Mouse (Mus musculus): ENCODE results near the gene Ubr4.
"Not testable (repeated sequence)": the region's sequence is repeated elsewhere in the genome, so short reads cannot be mapped to it uniquely, and the experiment has no call there.

The Ubr4 gene

GRCm38 (mm10) chr4:139360761-139361548, 8.5 kb downstream of the Ubr4 start:
- DNase-seq: no peak

- no peak for DNase-seq
These were observed 14.9 kb downstream of the Ubr4 start for GRCm38 (mm10) chr4:139367336-139367735.

DNA sequence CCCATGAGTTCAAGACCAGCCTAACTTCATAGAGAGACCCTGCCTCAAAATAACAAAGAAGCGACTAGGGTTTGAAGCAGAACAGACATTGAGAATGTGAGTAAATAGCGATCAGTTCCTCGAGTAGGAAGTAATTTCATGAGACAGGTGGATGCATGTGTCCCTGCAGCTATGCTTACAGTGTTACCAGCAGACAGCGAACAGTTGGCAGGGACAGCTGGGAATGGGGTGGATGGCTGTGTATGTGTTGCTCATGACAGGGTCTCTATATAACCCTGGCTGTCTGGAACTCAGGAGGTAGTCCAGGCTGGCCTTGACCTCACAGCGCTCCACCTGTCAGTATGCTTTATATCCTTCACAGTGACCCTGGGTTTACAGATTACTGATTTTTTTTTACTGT, 15.6 kb downstream of the Ubr4 start:
- DNase-seq: no peak

DNA sequence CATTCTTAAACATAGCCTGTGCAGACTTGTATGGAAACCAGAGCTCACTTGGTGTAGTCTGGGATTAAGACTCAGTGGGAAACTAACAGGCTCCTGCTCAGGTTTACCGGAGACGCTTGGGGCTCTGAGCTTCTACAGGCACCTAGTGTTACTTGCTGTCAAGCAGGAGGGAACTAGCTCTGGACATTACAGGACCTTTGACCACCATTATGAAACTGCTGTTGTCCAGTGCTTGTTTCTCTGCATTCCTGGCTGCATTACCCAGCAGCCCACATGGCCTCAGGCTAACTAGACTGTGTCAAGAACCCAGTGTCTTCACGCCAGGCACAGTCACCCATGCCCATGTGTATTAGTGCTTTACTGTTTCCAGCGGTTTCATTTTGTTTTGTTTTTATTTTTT, 20.7 kb downstream of the Ubr4 start:
- DNase-seq: peak; percentile 46 to 64

DNA sequence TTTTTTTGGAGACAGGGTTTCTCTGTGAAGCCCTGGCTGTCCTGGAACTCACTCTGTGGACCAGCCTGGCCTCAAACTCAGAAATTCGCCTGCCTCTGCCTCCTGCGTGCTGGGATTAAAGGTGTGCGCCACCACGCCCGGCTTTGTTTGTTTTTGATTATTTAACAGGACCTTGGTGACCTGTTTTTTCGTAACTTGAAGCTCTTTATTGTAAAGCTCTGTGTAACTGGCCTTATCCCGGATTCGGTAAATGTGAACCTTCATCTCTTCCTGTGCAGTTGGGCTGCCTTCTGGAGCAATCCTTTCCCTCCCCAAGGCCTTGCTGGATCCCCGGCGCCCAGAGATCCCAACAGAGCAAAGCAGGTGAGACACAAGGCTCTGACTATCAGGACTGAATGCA, 21.1 kb downstream of the Ubr4 start:
- no peak for DNase-seq

DNA sequence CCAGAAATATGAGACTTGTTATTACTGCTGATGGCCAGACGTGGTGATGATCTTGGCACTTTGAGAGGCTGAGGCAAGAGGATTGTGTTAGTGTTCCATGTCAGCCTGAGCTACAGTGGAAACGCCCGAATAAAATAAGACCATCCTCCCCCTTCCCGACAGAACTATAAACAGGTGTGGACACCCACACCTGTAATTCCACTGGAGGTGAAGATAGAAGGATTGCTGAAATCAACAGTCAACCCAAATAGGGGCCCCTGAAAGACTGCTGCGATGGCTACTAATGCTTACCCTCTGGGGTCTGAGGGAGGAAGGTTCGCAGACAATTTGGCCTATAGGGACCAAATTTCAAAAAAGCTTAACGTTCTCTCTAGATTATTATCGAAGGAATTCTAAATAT, 27.3 kb downstream of the Ubr4 start:
- DNase-seq: no peak

DNA sequence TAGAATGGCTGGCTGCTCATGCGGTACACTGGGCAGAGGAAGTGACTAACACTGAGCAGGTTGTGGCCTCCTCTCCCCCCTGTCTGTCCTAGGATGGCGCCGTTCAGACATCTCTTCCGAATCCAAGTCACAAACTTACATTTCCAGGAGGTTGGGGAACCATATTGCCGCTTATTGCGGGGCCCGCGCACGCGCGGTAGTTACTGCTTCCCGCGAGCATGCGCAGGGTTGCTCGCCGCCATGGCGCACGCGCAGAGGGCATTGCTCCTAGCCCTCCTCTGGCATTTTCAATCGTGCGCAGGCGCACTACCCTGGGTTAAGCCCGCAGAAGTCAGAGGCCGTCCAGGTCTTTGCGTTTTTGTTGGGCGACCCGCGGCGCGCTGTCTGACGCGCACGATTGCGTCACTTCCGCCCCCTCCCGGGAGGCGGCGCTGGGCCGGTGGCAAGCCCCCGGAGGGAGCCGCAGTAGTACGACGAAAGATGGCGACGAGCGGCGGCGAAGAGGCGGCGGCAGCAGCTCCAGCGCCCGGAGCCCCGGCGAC, 27.9 kb downstream of the Ubr4 start:
- DNase-seq: peak; percentile 99 to 100

DNA sequence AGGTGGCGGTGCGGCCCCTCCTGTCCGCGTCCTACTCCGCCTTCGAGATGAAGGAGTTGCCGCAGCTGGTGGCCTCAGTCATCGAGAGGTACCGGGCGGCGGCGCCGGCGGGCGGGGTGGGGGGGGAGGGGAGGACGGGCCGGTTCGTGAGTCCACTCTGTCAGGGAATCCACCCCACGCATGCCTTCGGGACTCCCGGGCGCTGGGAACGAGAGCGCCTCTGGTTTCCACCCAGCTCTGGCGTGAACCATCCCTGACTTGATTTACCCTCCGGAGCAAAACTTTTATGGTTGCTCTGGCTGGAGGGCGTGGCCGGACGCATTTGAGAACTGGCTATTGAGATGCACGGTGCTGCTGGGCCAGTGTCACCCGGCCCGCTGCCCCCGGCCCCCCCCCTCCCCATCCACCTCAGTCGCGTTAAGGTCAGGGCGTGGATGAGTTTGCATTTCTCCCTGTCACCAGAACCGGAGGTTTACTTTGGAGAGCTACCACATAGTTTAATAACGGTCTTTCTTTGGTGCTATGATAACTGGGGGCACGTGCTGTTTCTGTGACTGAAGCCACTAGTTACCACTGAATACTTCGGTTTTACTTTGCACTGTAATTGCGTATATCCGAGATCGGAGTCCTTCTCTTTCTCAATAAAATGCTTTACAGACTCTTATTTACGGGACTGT, 28.5 kb downstream of the Ubr4 start:
- peak in 1 of 2 experiments; percentile 21 for DNase-seq

- no peak for DNase-seq
These were observed 29.0 kb downstream of the Ubr4 start for GRCm38 (mm10) chr4:139381452-139381845.

DNA sequence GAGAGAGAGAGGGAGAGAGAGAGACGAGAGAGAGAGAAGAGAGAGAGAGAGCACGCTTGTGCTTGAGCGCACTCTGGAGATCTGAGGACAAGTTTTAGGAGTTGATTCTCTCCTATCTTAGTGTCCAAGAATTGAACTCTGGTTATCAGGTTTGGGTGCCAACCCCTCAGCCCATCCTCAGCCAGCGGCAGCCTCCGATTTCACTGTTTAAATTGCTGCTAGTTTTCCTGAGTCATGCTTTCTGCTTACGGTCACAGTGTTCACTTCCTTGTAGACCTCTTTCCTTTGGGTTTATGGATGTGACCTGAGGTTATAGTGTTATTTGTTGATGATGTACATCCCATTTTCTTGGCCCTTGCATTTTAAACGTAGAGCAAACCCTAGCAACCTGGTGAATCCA, 29.8 kb downstream of the Ubr4 start:
- DNase-seq: no peak

GRCm38 (mm10) chr4:139385841-139386240, 33.4 kb downstream of the Ubr4 start:
- DNase-seq: not testable (repeated sequence)

- DNase-seq: peak in 1 of 2 experiments; percentile 23
These were observed 34.5 kb downstream of the Ubr4 start for GRCm38 (mm10) chr4:139386869-139387319.

DNA sequence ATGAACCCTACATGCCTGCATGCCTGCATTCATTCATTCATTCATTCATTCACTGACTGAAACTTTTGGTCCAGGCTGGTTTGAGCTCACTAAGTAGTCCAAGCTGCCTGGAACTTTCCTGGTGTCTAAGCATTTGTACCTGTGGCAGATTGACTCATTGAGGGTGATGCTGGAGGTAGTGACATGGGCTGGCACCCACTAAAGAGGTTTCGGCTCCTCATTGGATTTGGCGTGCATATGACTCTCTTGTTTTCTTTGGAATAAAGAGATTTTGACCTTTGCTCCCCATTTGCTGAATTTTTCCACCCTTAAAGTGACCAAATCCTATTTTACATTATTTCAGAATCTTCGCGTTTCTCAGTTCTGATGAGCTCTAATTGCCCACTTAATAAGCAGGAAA, 37.1 kb downstream of the Ubr4 start:
- DNase-seq: peak in 1 of 2 experiments; percentile 16

DNA sequence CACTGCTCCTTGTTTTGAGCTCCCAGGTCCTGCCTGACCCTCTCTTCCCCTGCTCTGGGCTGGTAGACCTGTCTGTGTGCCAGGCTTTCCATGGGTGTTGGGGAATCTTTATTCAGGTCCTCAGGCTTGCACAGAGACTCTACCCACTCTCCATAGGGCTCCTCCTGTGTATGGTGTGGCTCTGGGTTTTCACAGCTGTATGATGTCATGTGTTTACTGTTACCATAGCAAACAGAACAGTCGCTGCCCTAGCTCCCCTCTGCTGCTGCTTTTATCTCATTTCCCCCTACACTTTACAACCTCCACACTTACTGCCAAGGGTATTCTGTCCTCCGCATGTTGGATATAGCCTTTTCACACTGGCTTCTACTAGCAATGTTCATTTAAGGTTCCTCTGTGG, 43.0 kb downstream of the Ubr4 start:
- DNase-seq: no peak

- DNase-seq: no peak
These were observed 48.1 kb downstream of the Ubr4 start for GRCm38 (mm10) chr4:139400487-139400886.

DNA sequence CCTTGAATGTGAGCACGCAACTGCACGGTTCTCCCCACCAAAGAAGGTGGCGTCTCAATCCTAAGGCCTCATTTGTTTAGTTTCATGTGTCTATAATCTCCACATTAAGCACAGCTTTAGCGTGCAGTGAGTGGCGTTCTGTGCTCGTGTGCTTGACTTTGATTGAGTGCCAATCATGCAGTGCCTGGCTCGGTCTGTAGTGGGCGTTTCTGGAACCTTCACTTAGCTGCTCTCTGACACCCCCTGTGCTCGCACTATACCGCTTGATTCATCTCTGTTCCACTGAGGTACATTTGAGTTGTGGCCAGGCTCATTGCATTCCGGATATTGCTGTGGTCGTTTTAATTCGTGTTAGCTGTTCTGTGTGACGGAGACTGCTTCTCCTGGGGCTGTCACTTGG, 50.8 kb downstream of the Ubr4 start:
- DNase-seq: no peak

DNA sequence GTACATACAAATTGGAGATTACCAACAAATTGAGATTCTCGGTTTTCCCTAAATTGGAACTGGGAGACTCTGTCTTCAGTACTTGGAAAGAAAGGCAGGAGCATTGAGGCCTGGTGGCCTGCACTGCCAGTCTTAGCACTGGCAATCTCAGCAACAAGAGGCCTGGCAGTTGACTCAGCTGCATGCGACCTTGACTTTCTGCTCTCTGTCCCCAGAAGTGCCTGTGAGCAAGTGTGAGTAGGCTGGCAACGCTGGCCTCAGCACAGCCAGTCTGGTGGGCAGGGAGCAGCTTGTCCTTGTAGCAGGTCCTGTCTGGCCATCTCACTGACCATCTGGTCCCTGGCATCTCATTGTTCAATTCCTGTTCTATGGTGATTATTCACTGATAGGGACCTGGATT, 58.9 kb downstream of the Ubr4 start:
- no peak for DNase-seq

DNA sequence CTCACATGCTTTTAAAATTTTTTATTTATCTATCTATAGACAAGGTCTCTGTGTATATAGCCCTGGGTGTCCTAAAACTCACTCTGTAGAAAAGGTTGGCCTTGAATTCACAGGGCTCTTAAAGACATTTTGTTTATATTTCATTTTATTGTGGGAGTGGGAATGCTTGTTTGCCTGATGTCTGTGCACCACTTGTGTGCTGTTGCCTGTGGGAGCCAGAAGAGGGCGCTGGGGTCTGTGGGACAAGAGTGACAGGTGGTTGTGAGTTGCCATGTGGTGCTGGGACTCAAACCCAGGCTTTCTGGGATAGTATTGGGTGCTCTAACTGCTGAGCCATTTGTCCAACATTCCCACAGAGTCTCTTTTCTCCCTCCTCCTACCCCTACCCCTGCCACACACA, 65.5 kb downstream of the Ubr4 start:
- DNase-seq: no peak

- no peak for DNase-seq
These were observed 69.2 kb downstream of the Ubr4 start for GRCm38 (mm10) chr4:139421621-139422020.

- DNase-seq: no peak
These were observed 70.0 kb downstream of the Ubr4 start for GRCm38 (mm10) chr4:139422409-139422808.

DNA sequence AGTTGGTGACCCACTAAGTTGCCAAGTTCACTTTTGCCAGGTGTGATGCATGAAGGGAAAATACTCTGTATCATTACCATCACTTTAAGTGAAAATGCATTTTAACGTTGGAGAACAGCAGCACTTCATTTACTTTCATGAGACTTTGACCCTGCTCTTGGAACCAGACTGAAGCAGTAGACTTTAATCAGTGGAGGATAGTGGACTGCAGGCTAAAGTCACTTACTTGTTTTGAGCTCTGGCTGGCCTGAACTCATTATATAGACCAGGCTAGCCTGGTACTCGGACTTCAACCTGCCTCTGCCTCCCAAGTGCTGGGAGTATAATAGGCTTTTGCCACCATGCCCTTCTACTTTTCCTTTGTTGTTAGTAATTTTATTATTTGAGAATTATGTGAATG, 70.9 kb downstream of the Ubr4 start:
- DNase-seq: peak; percentile 11 to 57

- DNase-seq: peak; percentile 48 to 75
These were observed 77.8 kb downstream of the Ubr4 start for GRCm38 (mm10) chr4:139430176-139430575.

DNA sequence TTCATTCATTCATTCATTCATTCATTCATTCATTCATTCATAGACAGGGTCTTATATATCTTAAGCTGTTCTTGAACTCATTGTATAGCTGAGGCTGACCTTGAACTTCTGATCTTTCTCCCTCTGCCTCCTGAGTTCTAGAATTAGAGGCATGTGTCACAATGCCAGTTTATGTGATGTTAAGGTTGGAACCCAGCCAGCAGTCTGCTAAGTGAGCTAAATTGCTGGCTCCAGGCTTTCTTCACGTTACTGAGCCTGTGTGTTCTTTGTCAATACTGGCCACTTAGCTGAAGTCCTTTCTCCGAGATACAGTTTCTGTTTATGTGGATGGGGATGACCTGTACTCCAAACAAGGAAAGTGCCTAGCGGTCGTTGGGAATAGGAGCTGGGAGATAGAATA, 78.5 kb downstream of the Ubr4 start:
- no peak for DNase-seq

Data from kidney, adult 8-10 months (tissue).